Mouse (Mus musculus) cortical plate, adult 2 months (tissue): ENCODE results near the gene Olfr1218.

ENCODE experiments used
- CTCF ChIP-seq: fragments of 200-500 bp; IDR thresholded peaks from 2 replicates; pipeline ENCODE4 v1.5.1; 2011; ENCODE audit warnings: mild to moderate bottlenecking, control low read depth, low read length; ENCODE audit not compliant: insufficient read depth; ENCODE audit errors: extremely low read depth
- POLR2A ChIP-seq: fragments of 200-500 bp; IDR thresholded peaks from 2 replicates; pipeline ENCODE4 v1.6.1; 2011; ENCODE audit warnings: mild to moderate bottlenecking, low read length, control low read depth; ENCODE audit not compliant: insufficient read depth; ENCODE audit errors: extremely low read depth

DNA sequence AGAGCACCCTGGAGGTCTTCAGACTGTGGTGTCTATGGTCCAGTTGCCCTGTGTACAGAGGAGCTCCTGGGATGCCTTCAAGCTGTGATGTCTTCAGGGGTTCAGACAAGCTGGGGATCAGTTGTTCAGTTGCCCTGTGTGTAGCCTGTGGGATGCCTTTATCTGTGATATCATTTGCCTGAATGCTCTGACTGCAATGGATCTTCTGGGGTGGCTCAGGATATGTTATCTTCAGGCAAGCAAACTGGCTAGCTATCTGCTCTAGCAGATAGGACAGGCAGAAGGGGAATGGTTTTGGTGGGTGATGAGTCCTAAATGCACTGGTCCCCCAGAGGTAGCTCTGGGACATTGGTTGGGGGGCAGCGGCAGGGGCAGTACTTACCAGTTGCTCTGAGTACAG lies 32.9 kb upstream of the Olfr1218 start:
- TF ChIP-seq CTCF, result no peak
- TF ChIP-seq POLR2A, result no peak
